Mouse (Mus musculus) common myeloid progenitor, adult 5-6 weeks (primary cell): ENCODE measurements around the gene B3gnt2. TPM values are rescaled to one million over a fixed set of nuclear protein-coding genes. Genes with fewer than 3 reads are reported as not detected.

Experiments
- ATAC-seq: replicated peaks from 2 replicates; pipeline ENCODE4 v1.8.0; 2016; ENCODE audit warnings: low read depth, mild to moderate bottlenecking, moderate TSS enrichment, inconsistent platforms; ENCODE audit not compliant: poor library complexity, severe bottlenecking
- total RNA-seq: library from RNA; stranded (forward); fragments of 200-1000, 187-1606 nt; gene quantifications from 2 replicates; pipeline ENCODE4 v1.2.3, GENCODE M21; 2017

Gene B3gnt2
- total RNA-seq, 1 experiment from 2014 or later = 3.8 TPM

DNA sequence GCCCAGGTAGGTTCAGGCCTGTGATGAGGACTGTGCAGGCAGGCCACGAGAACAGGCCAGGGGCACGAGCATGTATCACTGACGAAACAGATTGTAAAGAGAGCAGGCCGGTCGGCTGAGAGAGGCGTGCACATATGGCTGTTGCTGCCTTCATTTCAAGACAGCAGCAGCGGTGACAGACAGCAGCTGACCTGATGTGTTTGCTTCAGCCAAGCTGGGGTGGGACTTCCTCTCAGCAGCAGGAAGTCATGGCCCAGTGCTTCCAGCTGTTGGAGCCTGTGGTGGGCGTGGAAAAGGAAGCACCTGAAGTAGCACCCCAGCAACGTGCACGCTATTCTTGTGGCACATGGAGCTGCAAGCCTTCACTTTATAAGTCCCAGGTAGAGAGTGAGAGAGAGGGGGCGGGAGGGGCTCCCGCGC is 78.0 kb downstream of the B3gnt2 start:
- peak; percentile 66 for ATAC-seq

DNA sequence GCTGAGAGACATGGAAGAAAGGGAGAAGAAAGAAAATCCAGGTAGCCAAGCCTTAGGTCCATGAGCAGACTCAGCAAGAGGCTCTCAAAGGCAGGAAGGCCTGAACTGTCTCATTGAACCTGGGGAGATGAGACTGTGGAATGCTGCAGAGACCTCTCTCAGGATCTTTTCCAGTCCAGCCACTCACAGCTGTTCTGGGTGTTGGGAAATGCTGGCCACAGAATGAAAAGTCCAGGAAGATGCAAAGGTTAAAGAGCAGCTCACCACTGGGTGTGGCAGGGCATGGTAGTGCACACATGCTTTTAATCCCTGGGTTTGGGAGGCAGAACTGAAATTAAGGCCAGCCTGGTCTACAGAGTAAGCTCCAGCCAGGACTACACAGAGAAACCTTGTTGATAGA is 79.6 kb downstream of the B3gnt2 start:
- ATAC-seq = no peak

DNA sequence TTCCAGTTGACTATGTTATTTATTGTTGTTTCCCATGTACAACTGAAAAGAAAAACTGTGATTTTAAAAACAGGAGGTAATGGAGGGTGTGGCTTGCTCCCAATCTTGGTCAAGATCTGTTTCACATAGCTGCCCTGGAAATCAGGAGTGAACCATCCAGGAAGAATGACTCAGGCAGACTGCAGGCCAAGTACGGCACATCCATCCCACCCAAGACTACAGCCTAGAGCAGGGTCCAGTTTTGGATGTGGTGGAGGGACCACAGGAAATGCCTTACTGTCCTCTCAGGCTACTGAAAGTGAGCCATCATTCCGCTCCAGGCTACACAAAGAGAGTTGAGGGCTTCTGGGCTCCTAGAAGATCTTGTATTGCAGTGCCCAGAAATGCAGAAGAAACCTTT is 80.0 kb downstream of the B3gnt2 start:
- no peak for ATAC-seq

DNA sequence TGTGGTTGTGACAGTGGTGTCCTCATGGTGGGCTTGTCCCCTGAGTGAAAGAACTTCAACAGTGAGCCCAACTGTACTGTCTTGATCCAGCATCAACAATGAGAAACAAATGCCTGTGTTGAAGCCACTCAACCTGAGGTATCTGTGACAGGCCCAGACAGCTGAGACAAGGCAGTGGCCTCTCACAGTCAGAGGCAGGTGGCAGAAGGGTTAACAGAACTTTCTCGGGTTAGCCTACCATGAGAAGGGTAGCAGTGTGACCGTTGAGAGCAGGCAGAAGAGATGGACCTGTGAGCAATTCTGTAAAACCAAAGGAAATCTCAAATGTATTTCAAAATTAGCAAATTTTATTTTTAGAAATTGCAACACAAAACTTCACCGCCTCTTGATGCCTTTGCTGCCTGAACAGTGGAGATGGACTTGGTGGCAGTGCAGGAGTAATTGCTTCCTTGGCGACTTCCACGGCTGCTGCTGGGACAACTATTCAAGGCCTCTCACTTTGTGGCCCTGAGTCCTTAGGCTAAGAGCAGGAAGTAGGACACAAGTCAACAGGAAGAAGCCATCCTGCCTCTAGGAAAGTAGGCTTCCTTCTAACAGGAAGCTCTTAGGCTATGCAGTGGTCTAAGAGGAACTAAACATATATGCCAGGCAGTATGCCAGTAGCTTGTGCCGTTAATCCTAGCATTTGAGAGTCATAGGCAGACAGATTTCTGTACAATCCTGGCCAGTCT is 80.8 kb downstream of the B3gnt2 start:
- peak; percentile 69 for ATAC-seq

DNA sequence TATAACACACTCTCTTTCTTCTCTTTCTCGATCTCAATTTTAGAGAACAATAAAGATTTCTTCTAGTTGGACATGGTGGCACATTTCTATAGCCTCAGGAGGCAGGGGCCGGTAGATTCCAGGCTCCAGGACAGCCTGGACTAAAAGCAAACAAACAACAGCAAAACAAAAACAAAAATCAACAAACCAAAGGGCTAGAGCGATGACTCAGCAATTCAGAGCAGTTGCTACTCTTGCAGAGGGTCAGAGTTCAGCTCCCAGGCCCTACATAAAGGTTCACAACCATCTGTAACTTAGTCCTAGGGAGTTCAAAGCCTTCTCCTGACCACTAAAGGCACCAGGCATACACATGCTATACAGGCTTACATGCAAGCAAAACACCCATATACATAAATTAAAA is 82.2 kb downstream of the B3gnt2 start:
- no peak for ATAC-seq

DNA sequence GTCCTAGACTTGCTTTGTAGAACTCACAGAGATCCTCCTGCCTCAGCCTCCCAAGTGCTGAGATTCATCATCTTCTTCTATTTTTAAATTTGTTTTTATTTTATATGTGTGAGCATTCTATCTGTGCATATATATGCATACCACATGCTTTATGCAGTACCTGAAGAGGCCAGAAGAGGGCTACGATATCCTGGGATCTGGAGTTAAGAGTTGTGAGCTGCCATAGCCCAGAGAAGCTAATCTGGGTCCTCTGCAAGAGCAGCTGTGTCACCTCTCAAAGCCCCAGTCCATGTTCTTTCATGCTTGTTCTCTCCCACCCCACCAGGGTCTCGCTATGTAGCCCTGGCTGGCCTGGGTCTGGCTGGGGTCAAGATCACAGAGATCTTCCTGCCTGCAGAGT is 83.2 kb downstream of the B3gnt2 start:
- ATAC-seq = 0 out of 2 replicates have a peak, but pooled peaks have one; percentile 20

DNA sequence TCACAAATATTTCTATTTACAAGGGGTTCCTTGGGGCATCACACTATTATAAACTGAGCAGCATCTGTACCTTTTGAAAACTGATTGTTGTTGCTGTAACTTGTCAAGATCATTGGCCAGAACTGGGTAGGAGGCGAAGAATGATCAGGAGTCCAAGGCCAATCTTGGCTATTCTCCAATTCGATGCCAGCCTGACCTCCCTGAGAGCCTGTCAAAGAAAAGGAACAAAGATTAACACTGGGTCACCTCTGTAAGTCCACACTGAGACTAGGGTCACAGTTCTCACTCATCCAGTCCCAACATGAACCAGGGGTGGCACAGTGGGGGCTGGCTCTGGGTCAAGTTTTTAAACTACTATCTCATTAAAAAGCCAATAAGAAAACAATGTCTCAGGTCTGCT is 85.9 kb downstream of the B3gnt2 start:
- no peak for ATAC-seq

DNA sequence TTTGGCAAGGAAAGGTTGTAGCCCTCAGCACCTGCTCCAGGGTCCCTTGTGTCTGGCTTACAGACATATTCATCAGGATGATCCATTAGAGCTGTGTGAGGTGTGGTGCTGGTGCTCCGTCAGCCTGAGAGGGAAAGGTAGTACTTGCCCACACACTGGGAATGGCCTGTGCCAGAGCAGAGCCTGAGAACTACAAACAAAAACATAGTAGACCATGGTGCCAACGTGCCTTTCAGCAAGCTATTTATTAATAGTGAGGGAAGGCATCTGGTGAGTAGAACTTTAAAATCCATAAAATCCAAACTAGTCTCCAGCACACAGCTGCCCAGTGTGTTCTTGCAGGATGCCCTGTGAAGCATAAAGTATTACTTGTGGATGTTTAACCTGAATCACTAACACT is 94.5 kb downstream of the B3gnt2 start:
- no peak for ATAC-seq

DNA sequence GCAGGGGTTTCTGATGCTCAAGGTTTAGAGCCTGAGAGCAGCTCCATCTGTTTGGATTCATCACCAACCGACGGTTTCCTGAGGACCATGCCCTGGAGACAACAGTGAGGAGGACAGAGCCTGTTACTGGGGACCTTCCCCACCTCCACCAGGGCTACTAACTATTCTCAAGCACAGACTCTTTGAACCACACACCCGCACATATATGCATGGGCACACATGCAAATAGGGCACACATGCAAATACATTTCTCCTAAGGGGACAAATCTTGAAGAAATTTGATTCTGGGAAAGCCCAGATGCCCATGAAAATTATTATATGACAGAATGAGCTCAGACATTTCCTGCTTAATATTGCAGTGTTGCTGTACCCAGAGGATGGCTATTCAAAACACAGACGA is 95.3 kb downstream of the B3gnt2 start:
- ATAC-seq = no peak

DNA sequence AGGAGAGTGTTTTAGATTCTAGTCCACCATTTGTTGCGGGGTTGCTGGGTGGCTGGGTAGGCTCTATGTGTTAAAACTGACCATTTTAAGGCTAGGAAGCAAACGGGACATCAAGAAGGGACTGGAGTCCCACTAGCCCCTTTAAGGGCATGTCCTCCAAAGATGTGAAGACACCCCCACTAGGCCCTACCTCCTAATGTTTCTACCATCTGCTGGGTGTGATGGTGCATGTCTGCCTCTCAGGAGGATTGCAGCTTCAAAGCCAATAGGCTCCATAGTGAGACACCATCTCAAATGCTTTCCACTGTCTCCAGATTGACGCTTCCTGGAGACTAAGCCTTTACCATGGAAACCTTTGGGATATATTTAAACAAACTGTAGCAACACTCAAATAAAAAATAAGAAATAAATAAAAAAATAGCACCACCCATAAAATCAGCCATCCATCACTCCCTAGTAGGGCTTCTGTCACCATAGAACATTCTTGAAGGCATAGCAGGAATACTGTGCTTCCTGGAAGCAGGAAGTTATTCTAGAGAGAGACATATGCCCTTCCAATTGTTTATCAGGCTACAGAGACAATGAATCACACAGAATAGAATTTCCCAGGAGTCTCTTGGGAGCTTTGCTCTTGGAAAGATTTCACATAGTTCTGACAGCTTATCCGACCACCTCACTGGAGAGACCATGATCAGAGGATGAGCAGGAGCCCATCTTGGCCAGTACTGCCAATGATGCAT is 97.0 kb downstream of the B3gnt2 start:
- no peak for ATAC-seq

DNA sequence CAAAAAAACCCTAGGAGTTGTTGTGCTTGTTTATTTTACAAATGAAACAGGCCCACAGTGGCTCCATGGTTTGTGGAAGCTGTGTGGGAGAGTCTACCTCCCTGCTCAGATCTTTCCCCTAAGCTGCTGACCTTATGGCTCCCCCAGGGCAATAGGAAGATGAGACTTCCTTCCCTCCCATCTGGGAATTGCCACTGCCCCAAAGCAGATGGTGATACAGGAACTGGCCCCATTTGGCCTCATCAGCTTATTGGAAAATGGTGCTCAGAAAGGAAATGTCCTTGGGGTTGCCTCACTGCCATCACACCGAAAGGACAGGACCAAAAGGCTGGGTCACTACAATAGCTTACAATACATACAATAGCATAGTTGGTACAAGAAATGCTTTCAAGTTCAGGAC is 97.7 kb downstream of the B3gnt2 start:
- ATAC-seq = no peak

DNA sequence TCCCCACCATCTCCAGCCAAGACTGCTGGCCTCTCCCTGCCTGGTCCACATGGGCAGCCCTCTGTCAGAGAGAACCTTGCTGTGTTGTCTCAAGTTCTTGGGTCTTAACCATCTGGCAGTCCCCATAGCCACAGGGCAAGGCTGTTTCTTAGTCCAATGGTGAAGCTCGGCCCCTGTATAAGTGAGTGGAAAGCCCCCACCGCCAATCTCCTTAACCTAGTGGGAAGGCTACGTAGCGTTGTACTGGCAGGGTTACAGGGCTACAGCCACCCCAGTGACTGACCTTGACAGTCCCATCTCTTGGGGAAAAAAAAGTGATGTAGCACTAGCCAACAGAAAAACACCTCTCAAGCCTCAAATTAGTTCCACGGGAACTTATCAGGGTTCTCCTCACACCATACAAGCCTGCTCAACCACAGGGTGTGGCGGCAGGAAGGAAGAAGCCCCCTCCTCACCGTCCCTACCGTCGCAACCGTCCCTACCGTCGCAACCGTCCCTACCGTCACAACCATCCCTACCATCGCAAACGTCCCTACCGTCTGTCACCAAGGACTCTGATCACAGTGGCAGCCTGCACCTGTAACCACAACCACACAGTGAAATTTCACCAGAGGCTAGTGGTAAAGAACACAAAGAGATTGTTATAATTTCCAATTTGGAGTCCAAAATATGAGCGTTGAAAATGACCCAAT is 98.4 kb downstream of the B3gnt2 start:
- ATAC-seq = peak; percentile 76

DNA sequence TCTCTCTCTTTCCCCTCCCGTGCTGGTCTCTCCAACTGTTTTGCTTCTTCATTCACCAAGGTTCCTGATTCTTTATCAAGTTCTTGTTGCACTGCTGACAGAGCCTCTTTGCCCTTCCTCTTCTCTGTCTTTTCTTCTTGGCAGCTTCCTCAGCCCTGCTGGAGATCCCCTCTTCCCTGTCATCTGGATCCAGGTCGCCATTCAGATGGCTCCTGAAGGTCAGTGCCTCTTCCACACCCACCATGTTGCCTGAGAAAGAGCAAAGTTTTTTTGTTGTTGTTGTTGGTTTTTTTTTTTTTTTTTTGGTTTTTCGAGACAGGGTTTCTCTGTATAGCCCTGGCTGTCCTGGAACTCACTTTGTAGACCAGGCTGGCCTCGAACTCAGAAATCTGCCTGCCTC is 101.0 kb downstream of the B3gnt2 start:
- no peak for ATAC-seq

DNA sequence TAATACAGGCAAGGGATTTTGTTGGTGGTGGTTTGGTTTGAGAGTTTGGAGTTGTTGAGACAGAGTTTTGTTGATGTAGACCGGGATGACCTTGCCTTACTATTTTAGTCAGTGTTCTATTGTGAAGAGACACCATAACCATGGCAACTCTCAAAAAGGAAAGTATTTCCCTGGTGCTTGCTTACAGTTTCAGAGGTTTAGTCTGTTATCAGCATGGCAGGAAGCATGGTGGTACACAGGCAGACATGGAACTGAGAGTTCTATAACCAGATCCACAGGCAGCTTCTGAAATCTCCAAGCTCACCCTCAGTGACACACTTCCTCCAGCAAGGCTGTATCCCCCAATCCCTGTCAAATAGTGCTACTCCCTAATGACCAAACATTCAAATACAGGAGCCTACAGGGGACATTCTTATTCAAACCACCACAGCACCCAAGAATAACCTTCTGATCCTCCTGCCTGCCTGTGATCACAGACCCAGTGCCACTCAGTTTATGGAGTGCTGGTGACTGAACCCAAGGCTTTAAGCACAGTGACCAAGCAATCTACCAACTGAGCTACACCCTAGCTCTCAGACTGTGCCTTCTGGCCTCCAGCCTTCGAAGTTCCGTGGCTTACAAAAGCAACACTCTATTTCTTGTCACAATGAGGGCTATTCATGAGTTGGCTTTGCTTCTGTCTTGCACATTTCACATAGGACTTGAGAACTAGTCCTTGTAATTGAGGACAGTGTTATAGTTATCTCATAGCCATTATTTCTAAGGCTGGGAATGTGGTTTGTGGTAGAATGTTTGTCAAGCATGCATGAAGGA is 104.4 kb downstream of the B3gnt2 start:
- peak; percentile 83 for ATAC-seq

DNA sequence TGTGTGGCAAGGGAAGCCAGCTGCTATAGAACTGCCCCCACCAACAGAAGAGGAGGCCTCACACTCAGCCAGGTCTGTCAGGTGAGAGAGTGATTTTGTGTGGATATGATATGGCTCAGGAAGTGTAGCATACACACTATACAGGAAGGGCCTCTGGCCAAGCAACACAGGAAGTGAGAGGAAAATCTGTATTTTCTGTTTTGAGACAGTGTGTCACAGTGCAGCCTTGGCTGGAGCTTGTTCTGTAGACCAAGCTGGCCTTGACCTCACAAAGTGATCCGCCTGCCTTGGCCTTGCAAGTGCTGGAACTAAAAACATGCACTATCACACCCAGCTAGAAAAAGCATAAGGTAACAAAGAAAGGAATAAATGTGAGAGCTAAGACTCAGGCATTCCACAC is 105.6 kb downstream of the B3gnt2 start:
- no peak for ATAC-seq

DNA sequence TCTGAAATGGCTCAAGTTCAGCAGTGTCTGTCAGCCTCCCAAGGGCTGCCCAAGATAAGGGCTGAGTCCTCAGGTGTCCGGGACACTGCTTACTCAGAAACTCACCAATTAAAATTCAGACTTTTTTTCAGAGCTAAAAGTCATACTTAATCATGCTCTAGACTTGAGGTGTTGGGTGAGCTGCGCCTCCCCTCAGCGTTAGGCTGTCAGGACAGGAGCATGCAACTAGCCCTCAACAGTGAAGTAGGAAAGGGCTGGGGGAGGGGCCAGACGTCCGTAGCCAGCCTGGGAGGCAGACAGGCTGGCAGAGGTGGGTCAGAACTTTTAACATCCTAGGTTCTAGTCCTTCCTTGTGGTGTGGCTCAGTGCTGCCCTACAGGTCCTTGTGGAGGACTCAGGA is 108.2 kb downstream of the B3gnt2 start:
- ATAC-seq = no peak

DNA sequence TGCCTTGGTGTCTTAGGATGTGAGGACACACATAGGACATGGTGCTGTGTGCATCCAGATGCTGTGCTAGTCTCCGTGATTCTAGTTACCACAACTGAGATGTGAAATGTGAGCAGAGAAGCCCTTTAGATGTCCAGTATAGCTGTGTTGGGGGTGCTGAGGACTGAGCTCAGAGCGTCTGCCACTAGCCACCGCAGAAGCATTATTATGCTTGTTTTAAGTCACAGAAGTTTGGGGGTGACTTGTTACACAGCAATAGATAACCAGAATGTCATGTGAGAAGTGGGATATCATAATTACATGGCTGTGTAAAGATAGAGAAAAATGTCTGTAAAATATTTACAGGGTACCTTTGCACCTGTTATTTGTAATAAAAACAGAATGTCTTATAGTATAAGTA is 109.2 kb downstream of the B3gnt2 start:
- no peak for ATAC-seq

DNA sequence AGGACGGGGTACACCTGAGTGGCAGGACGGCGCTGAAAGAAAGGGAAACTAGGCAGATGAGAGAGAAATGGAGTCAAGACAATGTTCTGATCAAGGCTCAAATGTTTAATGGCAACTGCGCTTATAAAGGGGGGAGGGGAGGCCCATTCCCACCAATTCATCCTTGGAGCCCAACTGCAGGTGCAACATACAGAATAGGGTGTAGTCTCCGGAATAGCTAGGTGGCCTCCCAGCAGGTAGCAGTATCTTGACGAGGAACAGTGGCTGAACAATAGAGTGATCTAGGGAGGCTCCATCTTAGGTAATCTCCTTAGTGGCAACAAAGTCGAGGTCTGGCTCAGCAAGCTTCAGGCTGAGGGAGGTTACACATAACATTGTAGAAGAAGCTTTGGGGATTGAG is 113.4 kb downstream of the B3gnt2 start:
- no peak for ATAC-seq

DNA sequence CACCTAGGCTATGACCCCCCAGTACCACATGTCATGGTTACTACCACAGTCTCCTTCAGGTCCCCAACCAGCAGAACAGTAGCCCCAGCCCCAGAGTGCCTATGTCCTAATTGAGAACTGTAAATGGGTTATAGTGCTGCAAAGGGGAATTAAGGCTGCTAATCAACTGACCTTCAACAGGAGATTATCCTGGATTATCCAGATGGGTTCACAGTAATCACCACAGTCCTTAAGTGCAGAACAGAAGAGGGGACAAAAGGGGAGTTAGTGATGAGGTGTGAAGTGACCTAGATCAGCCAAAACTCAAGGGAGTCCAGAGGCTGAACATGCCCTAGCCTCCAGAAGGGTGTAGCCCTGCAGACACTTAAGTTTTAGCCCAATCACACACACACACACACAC is 115.4 kb downstream of the B3gnt2 start:
- no peak for ATAC-seq

DNA sequence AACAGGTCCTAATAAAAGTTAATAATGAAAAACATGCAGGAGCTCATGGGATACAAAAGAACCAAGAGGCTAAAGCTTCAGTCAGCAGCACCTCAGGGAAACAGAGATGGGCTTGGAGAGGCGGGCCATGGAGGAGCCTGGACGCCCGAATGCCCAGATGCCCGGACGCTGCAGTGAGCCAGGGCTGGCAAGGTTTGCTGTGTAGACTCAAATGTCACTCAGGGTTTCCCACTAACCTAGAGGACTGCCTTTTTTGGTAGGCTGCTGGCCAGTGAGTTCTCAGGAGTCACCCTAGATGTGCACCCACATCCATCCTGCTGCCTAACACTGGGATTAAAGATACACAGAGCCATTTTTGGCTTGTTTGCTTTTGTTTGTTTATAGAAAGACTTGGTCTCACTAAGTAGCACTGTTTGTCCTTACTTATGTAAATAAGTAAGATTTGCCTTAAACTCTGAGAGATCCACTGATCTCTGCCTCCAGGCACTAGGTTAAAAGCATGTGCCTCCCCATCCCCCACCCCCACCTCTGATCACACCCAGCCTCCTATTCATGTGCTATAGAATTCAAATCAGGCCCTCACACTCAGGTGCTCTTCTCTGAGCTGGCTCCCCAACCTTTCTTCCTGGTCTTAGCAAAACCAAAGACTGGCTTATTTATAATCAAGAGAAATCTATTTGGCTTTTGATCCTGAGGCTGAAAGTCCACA is 117.0 kb downstream of the B3gnt2 start:
- ATAC-seq = no peak
